Comparison of ENCODE assay signal across 10 mouse cellular contexts in genomic region chr7:66200791-66201450, GRCm38 (mm10).
DNase-seq lines count a peak whose midpoint lies in the region; ATAC-seq and TF ChIP-seq lines count a peak whose summit lies in the region.
"Had no signal": no experiment of that assay in that cellular context is flagged by ENCODE, and none has a peak within 500 bp of the region (broad histone marks: within the 10 kb centered on the region; RNA-seq: fewer than 3 reads in every experiment).

No protein-coding gene starts in this region.

- no peak for ATAC-seq in heart, postnatal 0 days (ENCODE audit: insufficient read depth, low read depth)
- no peak for ATAC-seq in heart, embryonic 11.5 days (replicated peaks; ENCODE audit: insufficient number of reproducible peaks, low FRiP score, low TSS enrichment)
- ATAC-seq in erythroid progenitor cell, adult 5-6 weeks (replicated peaks; ENCODE audit: low FRiP score, poor library complexity, severe bottlenecking) = peak; percentile 35
- no peak for ATAC-seq in liver, embryonic 16.5 days (ENCODE audit: low read depth)
- no peak for ATAC-seq in granulocyte monocyte progenitor cell, adult 5-6 weeks (replicated peaks; ENCODE audit: poor library complexity, severe bottlenecking)

- intact Hi-C loops in left cerebral cortex, postnatal 36 days (cut with DNase I) = no loop called here

- H3K4me1 ChIP-seq in heart, postnatal 0 days (ENCODE audit: control insufficient read depth, insufficient read depth) = peaks cover 31% of the 10 kb centered on the region
- H3K4me1 ChIP-seq in heart, embryonic 11.5 days (ENCODE audit: control insufficient read depth, insufficient read depth, low read length) = peaks cover 46% of the 10 kb centered on the region
- H3K4me1 ChIP-seq in liver, embryonic 16.5 days (ENCODE audit: control insufficient read depth, low read depth, low read length) = peaks cover 54% of the 10 kb centered on the region

- no peak for TF ChIP-seq EP300 in heart, postnatal 0 days (IDR thresholded peaks at IDR 0.05; ENCODE audit: low read depth)

- H3K36me3 ChIP-seq in heart, postnatal 0 days (replicated peaks; ENCODE audit: control insufficient read depth, insufficient read depth, low read length) = no peaks in the 10 kb centered on the region
- no peaks in the 10 kb centered on the region for H3K36me3 ChIP-seq in heart, embryonic 11.5 days (ENCODE audit: control insufficient read depth, insufficient read depth, low read length)
- H3K36me3 ChIP-seq in liver, embryonic 16.5 days (ENCODE audit: control insufficient read depth, insufficient read depth) = no peaks in the 10 kb centered on the region

- no peak overlapping the region for H3K9ac ChIP-seq in heart, postnatal 0 days (replicated peaks; ENCODE audit: low read depth, low read length)
- no peak overlapping the region for H3K9ac ChIP-seq in heart, embryonic 11.5 days (ENCODE audit: low read depth, low read length)
- H3K9ac ChIP-seq in liver, embryonic 16.5 days (ENCODE audit: low read depth, low read length) = peak overlapping the region; percentile 1; the same call in 1 of the 2 replicates

- no peak for DNase-seq in heart, postnatal 0 days (ENCODE audit: low spot score)
- peak; percentile 88 for DNase-seq in A20 (ENCODE audit: low read depth, low spot score)
- DNase-seq in layer of hippocampus, adult 2 months (ENCODE audit: low spot score in 2 of 2) = no peak
- no peak for DNase-seq in left cerebral cortex, postnatal 36 days (ENCODE audit: low spot score in 2 of 2)
- DNase-seq: adrenal gland, postnatal 10 days; thymus, postnatal 25 days had no signal

- H3K4me3 ChIP-seq in heart, postnatal 0 days (ENCODE audit: low read depth, low read length) = no peak overlapping the region
- H3K4me3 ChIP-seq in heart, embryonic 11.5 days (ENCODE audit: low read depth, low read length) = no peak overlapping the region
- H3K4me3 ChIP-seq in liver, embryonic 16.5 days (ENCODE audit: low read depth, low read length) = no peak overlapping the region
- no peak overlapping the region for H3K4me3 ChIP-seq in layer of hippocampus, adult 2 months

- H3K9me3 ChIP-seq in heart, postnatal 0 days (replicated peaks; ENCODE audit: control insufficient read depth, low read length) = peaks cover 4% of the 10 kb centered on the region
- H3K9me3 ChIP-seq in heart, embryonic 11.5 days (replicated peaks; ENCODE audit: control insufficient read depth, low read length) = no peaks in the 10 kb centered on the region
- H3K9me3 ChIP-seq in liver, embryonic 16.5 days (replicated peaks; ENCODE audit: control insufficient read depth, low read length) = no peaks in the 10 kb centered on the region

- H3K27ac ChIP-seq in heart, postnatal 0 days (ENCODE audit: low read depth) = 0 out of 2 replicates have a peak overlapping the region, but pooled peaks have one; percentile 8
- no peak overlapping the region; the same call in none of the 2 replicates for H3K27ac ChIP-seq in heart, embryonic 11.5 days (ENCODE audit: low read depth, low read length)
- H3K27ac ChIP-seq in liver, embryonic 16.5 days (ENCODE audit: low read length) = peak overlapping the region; percentile 40
- no peak overlapping the region for H3K27ac ChIP-seq in layer of hippocampus, adult 2 months

- H3K4me2 ChIP-seq in heart, postnatal 0 days (ENCODE audit: low read depth, low read length) = no peak overlapping the region
- H3K4me2 ChIP-seq in heart, embryonic 11.5 days = no peak overlapping the region
- H3K4me2 ChIP-seq in liver, embryonic 16.5 days (ENCODE audit: low read depth, low read length) = no peak overlapping the region

- H3K27me3 ChIP-seq in heart, postnatal 0 days (ENCODE audit: control insufficient read depth, insufficient read depth, low read length) = no peaks in the 10 kb centered on the region
- H3K27me3 ChIP-seq in heart, embryonic 11.5 days (ENCODE audit: control insufficient read depth, insufficient read depth, low read length) = no peaks in the 10 kb centered on the region
- no peaks in the 10 kb centered on the region for H3K27me3 ChIP-seq in liver, embryonic 16.5 days (ENCODE audit: control insufficient read depth, insufficient read depth, low read depth, low read length)

- WGBS in heart, postnatal 0 days = 14% methylated on average over 8 of the region's 8 CpGs
- WGBS in heart, embryonic 11.5 days (ENCODE audit: insufficient replicate concordance) = 24% methylated on average over 8 of the region's 8 CpGs
- 13% methylated on average over 8 of the region's 8 CpGs for WGBS in liver, embryonic 16.5 days (ENCODE audit: insufficient replicate concordance)

- no peak for TF ChIP-seq CTCF in heart, postnatal 0 days (IDR thresholded peaks at IDR 0.05; ENCODE audit: low read depth)
- TF ChIP-seq CTCF in layer of hippocampus, adult 2 months (conservative IDR thresholded peaks at IDR 0.05) = no peak

Comparison
In these comparisons a context has a peak if more than half of its experiments do, and no peak if none do; other contexts are left out.
1. H3K27ac ChIP-seq: peak in heart, postnatal 0 days (single experiment) and liver, embryonic 16.5 days (single experiment); none in heart, embryonic 11.5 days (single experiment) and layer of hippocampus, adult 2 months (single experiment).